Mouse (Mus musculus) embryo, embryonic 11.5 days (tissue): Measurements from ENCODE around the gene Hoxc10.

Experiments used
- DNase-seq: peaks from one replicate; pipeline ENCODE4 v3.0.0-alpha.2; 2012; ENCODE audit warnings: low read depth, low spot score

Hoxc10 gene

GRCm38 (mm10) chr15:102943468-102943813 lies 23.2 kb upstream of the Hoxc10 start:
- DNase-seq, result no peak

DNA sequence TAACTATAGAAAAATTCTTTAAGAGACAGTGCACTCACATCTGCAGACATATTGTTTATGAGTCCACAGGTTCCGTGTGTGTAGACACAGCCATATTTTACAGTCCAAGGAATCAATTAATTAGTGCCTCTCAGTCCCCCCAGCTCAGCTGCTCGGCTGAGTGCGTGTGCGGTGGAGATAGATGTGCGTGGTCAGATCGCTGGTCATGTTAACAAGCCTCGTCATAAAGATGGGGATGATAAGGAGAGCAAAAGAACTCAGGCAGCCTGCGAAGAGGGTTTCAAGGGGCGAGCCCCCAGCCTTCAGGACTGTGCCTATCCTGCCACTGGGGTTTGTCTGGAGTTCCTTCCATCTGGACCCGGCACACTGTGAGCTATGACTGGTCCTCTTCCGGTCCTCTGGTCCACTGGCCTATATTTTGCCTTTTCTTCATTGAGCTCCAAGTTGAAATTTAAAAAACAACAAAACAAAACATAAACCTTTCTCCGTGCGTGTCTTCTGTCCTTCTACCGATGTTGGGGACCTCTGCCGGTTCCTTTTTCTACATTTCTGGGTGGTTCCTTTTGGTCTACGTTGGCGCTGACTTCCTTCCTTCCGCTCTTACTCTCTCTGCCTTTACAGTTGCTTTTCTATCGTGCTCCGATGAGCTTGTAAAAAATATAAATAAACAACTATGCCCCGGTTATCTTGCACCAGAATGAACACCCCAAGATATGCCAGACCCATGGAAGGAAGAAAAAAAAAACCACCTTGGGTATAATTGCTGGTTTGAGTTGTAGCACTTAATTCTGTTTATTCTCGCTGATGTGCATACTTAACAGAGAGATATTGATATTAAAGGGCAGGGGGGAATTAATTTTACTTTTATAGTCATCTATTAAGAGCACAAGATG lies 21.2 kb upstream of the Hoxc10 start:
- no peak for DNase-seq

GRCm38 (mm10) chr15:102947276-102947675 lies 19.3 kb upstream of the Hoxc10 start:
- DNase-seq, result no peak

- no peak for DNase-seq
Measured at GRCm38 (mm10) chr15:102948842-102949241, 17.8 kb upstream of the Hoxc10 start.

DNA sequence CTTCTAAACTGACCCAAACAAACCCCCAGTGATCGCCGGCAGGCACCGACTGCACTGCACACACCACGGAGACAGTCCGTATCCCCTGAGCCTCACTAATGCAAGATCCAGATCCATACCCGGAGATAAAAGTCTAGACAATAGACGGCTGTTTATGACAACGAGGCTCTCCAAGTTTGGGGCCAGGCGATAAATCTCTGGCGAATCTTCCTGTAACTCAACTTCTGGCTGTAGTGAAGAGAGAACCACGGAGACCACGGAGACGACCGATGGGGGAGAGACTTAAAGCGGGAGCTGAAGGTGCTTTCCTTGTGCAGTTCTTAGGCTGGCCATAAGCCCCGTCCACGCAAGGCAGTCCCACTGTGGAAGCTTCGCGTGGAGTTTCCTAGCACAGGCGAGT lies 16.9 kb upstream of the Hoxc10 start:
- no peak for DNase-seq

DNA sequence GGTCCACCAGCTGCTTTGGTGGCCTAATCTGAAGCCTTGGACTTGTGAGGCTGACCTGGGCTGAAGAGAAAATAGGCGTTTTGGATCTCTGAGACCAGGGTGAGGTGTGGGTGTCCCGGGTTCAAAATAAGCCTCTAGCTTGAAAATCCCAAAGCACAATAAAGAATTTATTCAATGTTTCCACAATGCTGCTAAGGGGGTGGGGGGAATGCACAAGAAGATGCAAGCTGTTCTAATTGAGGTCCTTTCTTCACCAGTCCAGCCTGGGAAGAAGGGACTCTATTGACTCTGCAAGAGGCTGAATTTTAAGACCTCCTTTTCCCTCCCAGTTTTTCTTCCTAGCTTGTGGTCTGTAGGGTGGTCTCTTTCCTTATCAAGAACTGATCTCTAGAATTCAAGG lies 15.7 kb upstream of the Hoxc10 start:
- no peak for DNase-seq

DNA sequence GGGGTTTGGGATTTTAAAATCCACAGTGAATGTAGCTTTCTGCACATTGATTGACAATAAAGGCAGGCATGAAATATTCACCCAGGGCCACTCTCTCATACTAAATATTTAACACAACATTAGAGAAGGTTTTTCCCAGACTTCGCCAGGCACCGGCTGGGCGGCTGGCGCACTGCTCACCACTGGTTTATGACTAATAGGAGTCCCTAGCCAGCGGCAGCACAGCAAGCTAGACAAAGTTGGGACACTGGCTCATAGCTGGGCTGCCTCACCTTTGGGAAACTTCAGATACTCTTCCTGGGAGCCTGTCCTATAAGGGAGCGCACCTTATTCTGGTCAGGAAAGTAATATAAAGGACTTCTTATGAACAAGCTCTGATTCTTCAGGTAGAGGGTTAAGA lies 13.0 kb upstream of the Hoxc10 start:
- DNase-seq, result no peak

GRCm38 (mm10) chr15:102954192-102955006 lies 12.2 kb upstream of the Hoxc10 start, which contains the start of gene Hoxc11:
Gene Hoxc11, plus strand, starts transcription at chr15:102954427.
- DNase-seq, result no peak

- DNase-seq, result no peak
Measured at GRCm38 (mm10) chr15:102955007-102955382, 11.6 kb upstream of the Hoxc10 start.

GRCm38 (mm10) chr15:102955833-102956640 lies 10.6 kb upstream of the Hoxc10 start:
- no peak for DNase-seq

DNA sequence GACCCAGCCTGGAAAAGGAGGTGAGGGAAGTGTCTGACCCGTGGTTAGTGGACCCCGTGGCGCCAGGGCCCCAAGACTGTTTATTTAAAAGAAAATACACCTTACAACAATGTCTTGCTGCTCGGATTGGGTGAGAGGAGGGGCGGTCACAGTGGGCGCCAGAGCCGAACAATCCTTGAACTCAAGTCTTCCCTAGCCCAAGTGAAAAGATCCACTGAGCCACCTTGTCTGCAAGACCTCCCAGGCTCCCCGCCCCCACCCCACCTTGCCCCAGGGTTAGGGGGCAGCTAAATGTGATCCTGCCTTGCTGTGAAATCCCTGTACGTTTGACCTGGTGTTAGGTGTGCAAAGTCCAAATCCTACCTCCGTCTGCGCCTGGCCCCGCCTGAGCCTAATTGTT lies 9.7 kb upstream of the Hoxc10 start:
- no peak for DNase-seq

DNA sequence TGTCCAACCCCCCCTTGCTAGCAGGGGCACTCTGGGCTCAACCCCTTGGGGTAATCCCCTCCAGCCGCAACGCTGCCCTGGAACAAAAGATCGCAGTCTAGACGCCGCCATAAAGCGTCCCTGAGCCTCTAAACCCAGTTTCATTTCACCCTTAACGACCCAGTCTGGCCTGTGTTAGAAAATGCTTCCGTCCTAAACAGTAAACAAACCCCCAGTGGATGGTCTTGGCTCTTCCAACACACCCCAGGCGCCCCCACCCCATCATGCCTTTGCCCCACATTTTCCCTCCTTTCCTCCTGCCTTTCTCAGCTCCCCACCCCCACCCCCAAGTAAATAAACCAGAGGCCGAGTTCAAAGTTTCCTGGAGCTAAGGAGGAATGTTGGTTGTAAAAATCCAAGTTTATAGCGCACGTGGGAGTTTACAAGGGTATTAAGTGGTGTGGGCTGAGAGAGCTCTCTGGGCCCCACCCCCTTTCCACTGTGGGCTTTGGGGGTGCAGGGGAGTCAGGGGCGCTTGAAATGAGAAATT lies 6.9 kb upstream of the Hoxc10 start:
- no peak for DNase-seq

- DNase-seq, result no peak
Measured at GRCm38 (mm10) chr15:102961728-102962127, 4.9 kb upstream of the Hoxc10 start.

- DNase-seq, result no peak
Measured at GRCm38 (mm10) chr15:102962492-102962891, 4.1 kb upstream of the Hoxc10 start.

GRCm38 (mm10) chr15:102963259-102963658 lies 3.3 kb upstream of the Hoxc10 start:
- DNase-seq, result no peak

DNA sequence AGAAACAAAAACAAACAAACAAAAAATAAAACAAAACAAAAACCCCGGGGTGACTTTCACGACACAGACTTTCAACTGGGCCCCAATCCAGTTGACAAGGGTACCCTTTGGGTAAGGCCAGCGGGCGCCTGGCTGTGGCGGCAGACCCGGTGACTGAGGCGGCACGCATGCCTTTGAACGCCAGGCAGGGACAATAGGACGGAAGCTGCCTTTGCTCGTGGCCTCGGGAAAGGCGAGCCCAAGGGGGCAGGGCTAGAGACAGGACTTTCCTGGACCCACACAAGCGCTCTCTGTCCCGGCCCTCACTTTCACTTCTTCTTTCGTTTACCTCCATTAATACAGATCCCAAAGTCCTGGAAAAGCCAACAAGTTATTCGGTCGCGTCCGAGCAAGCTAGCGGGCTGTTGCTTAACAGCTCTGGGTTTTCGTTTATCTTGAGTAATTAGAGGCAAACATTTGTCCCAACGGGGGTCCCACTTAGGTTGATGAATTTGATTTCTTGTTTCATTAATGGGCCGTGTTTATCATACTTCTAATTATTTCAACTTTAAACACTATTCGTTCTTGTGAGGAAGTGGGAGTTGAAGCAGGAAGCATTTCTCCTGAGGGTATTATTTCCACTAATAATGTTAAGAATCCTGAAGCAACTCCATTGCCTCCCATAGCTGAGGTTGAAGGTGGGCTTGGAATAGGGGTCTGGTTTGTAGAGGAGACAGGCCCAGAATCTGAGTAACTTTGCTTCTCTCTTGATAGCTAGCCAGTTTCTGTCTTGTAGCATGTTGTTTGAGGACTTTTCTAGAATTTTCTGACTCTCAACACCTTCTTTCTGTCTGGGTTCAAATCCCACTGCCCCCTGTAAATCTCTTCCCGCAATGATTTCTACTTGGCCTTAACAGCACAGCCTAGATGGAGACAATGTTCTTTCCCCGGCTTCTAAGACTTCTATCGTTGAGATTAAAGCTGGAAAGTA lies 2.6 kb upstream of the Hoxc10 start:
- DNase-seq, result no peak

DNA sequence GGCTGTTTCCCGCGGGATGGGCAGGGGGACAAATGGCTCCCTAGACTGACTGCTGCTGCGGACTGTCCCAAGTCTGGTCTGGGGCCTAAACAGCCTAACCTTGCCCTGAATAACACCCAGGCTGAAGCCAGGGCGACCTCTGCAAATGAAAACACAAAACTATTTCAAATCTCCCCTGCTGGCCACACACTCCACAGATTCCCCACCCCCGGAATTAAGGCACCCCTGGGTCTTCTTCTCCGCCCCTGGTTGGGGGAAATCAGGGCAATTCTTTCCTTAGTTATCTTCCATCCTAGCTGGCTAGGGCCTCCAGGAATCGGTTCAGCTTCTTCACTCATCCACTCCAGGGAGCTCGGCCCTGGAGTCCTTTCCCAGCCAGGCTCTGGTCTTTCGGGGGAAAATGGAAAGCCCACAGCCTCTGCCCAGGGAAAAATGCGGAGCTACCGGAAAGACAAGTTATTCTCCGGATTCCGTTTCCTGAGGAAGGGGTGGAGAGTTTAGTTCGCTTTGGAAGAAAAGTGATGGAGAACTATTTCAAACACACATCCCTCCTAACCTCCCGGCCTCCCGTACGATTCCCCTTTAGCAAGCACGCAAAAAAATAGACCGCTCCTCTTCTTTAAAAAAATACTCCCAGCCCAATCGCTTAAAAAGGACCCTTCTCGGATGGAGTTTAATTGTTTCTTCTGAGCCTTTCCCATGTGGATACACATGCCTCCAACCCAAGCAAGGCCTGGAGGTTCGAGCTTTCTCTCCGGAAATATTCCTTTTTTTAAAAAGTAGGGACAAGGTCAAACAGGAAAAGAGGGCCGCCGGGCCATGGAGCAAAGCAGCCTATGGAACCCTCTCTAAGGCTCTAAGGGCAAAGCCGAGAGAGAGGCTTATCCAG lies 1.3 kb upstream of the Hoxc10 start:
- DNase-seq, result no peak

DNA sequence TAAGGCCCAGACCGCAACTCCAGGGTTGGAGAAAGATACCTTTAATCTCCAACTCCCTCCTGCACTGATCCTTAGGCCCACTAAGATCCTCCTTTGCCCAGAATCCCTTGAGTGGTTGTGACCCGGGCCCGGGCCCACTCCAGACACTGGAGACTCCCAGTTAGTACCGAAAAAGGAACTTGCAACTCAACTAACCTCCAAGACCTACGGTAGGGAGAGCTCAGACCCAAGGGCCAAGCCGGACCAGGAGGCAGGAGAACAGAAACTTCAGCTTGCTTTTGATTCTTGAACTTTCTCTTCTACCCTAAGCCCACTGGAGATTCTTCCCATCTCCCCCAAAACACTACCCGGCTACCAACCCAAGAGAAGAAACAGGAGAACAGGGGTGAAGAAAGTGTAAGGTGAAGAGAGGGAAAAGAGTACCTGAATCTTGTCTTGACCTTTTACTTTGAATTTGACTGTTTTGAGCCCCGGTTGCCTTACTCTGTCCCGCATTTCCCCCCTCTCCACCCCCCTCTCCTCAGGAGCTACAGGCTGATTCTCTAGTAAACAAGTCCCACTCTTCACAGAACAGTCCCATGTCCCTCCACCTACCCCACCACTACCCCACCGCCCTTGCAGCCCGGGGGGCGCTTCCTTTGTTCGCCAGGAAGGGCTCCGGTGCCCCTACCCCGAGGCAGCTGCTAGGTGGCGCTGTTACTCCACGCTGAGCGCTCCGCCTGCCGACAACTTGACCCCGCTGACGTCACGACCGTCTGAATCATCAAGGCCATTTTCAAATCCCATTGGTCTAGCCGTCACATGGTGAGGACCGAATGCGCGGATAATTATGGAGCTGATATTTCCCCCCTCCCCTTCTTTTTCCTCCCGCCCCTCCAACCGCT lies 462 bp upstream of the Hoxc10 start:
- DNase-seq, result peak; percentile 93

DNA sequence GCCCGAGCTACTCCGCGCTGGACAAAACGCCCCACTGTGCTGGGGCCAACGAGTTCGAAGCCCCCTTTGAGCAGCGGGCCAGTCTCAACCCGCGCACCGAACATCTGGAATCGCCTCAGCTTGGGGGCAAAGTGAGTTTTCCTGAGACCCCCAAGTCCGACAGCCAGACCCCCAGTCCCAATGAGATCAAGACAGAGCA lies 615 bp downstream of the Hoxc10 start, which contains the start of gene Hoxc5:
TSS of gene Hoxc5 (plus strand) at position 132 of the 199 bp plus-strand sequence.
- DNase-seq, result no peak
